Mouse (Mus musculus): Measurements from ENCODE around the gene Eps8.
A peak's percentile ranks its signal among the peaks of the same experiment; 100 is the strongest.

DNA sequence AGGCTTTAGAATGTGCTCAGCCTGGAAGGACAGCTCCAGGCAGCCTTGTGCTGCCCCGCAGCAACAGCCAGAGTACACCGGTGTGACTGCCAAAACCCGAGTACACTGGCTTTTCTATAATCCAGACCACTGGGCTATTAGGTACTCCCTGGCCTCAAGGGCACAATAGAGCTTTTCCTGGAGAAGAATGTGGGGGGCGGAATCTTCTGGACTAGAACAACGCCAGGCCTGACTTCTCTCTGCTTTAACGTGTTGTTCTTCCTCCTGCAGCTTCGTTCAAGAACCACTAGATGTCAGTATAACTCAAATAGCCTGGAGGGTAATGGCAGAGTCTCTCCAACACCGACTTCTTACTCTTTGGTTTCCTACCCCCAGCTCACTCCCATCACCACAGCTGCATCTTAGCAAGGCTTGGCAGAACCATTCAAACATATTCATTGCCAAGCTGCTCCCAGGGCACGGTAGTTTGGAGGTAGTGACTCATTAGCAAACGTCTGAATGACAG is 199.1 kb downstream of the Eps8 start:
- TF ChIP-seq CHD2 (IDR thresholded peaks at IDR 0.05; ENCODE audit: low read depth, low read length) = no peak
- no peak for TF ChIP-seq MAFK (IDR thresholded peaks at IDR 0.05; ENCODE audit: insufficient read depth, low read depth, low read length)
- no peak for TF ChIP-seq HCFC1 (IDR thresholded peaks at IDR 0.05; ENCODE audit: borderline replicate concordance, insufficient read depth, low read length)
- TF ChIP-seq ZC3H11A (IDR thresholded peaks at IDR 0.05; ENCODE audit: borderline replicate concordance, low read depth, low read length) = peak; percentile 68
- no peak for TF ChIP-seq ZNF384 (IDR thresholded peaks at IDR 0.05; ENCODE audit: low read depth, low read length)

All from ES-E14 (cell line).